Mouse (Mus musculus): ENCODE results near the gene Cdcp2. TPM values are rescaled to one million over a fixed set of nuclear protein-coding genes. Genes with fewer than 3 reads are reported as not detected.
"Not testable (repeated sequence)": the region's sequence is repeated elsewhere in the genome, so short reads cannot be mapped to it uniquely, and the experiment has no call there.

The Cdcp2 gene
- polyA plus RNA-seq, 1 experiment from 2014 or later: 0.08 TPM

GRCm38 (mm10) chr4:107098791-107099525, 2.3 kb downstream of the Cdcp2 start:
- H3K4me1 ChIP-seq (ENCODE audit: control insufficient read depth, insufficient read depth, low read depth, low read length): peaks cover 14% of the 10 kb centered on the region
- 66% methylated on average over 17 of the region's 17 CpGs for WGBS
- H3K4me2 ChIP-seq (ENCODE audit: low read length): no peak overlapping the region
- H3K27ac ChIP-seq (ENCODE audit: low read depth, low read length): no peak overlapping the region
- no peaks in the 10 kb centered on the region for H3K9me3 ChIP-seq (ENCODE audit: control insufficient read depth, low read length)
- ATAC-seq: no peak
- H3K27me3 ChIP-seq (replicated peaks; ENCODE audit: control insufficient read depth, insufficient read depth, low read length): no peaks in the 10 kb centered on the region
- no peaks in the 10 kb centered on the region for H3K36me3 ChIP-seq (ENCODE audit: control insufficient read depth, insufficient read depth, low read length)
- H3K4me3 ChIP-seq (ENCODE audit: low read length): no peak overlapping the region
- no peak overlapping the region for H3K9ac ChIP-seq (ENCODE audit: low read depth, low read length)

DNA sequence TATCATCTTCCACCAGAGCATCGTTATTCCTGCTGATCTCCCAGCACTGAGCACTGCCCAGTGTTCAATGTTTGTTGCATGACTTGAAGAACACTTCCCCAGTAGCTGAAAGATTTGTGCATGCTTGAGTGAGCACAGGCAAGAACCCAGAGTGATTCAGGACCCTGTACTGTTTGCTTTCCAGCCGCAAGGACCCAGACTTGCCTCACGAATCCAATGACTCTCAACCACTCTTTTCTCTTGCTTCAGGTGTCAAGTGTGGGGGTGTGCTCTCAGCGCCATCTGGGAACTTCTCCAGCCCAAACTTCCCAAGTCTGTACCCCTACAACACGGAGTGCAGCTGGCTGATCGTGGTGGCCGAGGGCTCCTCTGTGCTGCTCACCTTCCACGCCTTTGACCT, 5.5 kb downstream of the Cdcp2 start:
- Histone ChIP-seq H3K4me1 (ENCODE audit: control insufficient read depth, insufficient read depth, low read depth, low read length) (peaks cover under 1% of the 10 kb centered on the region; the same call in 1 of the 2 replicates), H3K4me3 (ENCODE audit: low read length) (no peak overlapping the region), H3K36me3 (ENCODE audit: control insufficient read depth, insufficient read depth, low read length) (no peaks in the 10 kb centered on the region), H3K27me3 (replicated peaks; ENCODE audit: control insufficient read depth, insufficient read depth, low read length) (no peaks in the 10 kb centered on the region), H3K27ac (ENCODE audit: low read depth, low read length) (no peak overlapping the region), H3K9me3 (ENCODE audit: control insufficient read depth, low read length) (no peaks in the 10 kb centered on the region), H3K9ac (ENCODE audit: low read depth, low read length) (no peak overlapping the region), H3K4me2 (ENCODE audit: low read length) (no peak overlapping the region)
- no peak for ATAC-seq
- WGBS: 76% methylated on average over 8 of the region's 8 CpGs

DNA sequence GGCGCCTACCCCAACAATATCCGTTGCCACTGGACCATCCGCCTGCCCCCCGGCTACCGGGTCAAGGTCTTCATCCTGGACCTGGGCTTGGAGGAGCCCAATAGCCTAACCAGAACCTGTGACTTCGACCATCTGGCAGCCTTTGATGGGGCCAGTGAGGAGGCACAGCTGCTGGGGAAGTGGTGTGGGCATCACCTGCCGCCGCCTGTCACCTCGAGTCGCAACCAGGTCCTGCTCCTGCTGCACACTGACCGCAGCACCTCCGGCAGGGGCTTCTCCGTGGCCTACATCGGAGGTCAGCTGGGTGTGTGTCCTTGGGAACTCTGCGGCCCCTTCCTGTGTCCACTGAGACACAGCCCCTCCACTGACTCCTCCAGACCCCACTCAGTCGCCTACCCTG, 10.1 kb downstream of the Cdcp2 start:
- WGBS: 91% methylated on average over 16 of the region's 16 CpGs
- Histone ChIP-seq H3K36me3 (ENCODE audit: control insufficient read depth, insufficient read depth, low read length) (no peaks in the 10 kb centered on the region), H3K9ac (ENCODE audit: low read depth, low read length) (no peak overlapping the region), H3K27me3 (replicated peaks; ENCODE audit: control insufficient read depth, insufficient read depth, low read length) (no peaks in the 10 kb centered on the region), H3K9me3 (ENCODE audit: control insufficient read depth, low read length) (no peaks in the 10 kb centered on the region), H3K27ac (ENCODE audit: low read depth, low read length) (no peak overlapping the region), H3K4me3 (ENCODE audit: low read length) (no peak overlapping the region), H3K4me2 (ENCODE audit: low read length) (no peak overlapping the region), H3K4me1 (ENCODE audit: control insufficient read depth, insufficient read depth, low read depth, low read length) (peaks cover 5% of the 10 kb centered on the region)
- no peak for ATAC-seq

- Histone ChIP-seq H3K27ac (ENCODE audit: low read depth, low read length) (no peak overlapping the region), H3K4me3 (ENCODE audit: low read length) (no peak overlapping the region), H3K4me1 (ENCODE audit: control insufficient read depth, insufficient read depth, low read depth, low read length) (peaks cover 5% of the 10 kb centered on the region), H3K4me2 (ENCODE audit: low read length) (no peak overlapping the region), H3K9ac (ENCODE audit: low read depth, low read length) (no peak overlapping the region), H3K9me3 (ENCODE audit: control insufficient read depth, low read length) (no peaks in the 10 kb centered on the region), H3K27me3 (replicated peaks; ENCODE audit: control insufficient read depth, insufficient read depth, low read length) (no peaks in the 10 kb centered on the region), H3K36me3 (ENCODE audit: control insufficient read depth, insufficient read depth, low read length) (no peaks in the 10 kb centered on the region)
- ATAC-seq: peak; percentile 76
- 25% methylated on average over 13 of the region's 13 CpGs for WGBS
Observed at GRCm38 (mm10) chr4:107108291-107108731, 11.6 kb downstream of the Cdcp2 start.

DNA sequence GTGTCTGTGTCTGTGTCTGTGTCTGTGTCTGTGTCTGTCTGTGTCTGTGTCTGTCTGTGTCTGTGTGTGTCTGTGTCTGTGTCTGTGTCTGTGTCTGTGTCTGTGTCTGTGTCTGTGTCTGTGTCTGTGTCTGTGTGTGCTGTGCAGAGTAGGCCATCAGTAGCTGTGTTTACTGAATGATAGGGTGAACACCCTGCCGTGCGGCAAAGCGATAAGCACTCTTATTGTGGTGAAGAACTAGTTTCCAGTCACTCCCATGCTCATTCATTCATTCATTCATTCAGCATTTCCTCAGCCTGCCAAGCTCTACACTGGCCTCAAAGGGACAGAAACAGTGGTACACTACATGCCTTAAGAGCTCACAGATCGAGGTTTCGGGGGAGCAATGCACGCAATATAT, 12.5 kb downstream of the Cdcp2 start:
- not testable (repeated sequence) for H3K4me3 ChIP-seq (ENCODE audit: low read length); ATAC-seq; H3K9me3 ChIP-seq (ENCODE audit: control insufficient read depth, low read length); H3K36me3 ChIP-seq (ENCODE audit: control insufficient read depth, insufficient read depth, low read length); H3K27me3 ChIP-seq (replicated peaks; ENCODE audit: control insufficient read depth, insufficient read depth, low read length); H3K4me1 ChIP-seq (ENCODE audit: control insufficient read depth, insufficient read depth, low read depth, low read length); H3K4me2 ChIP-seq (ENCODE audit: low read length); H3K27ac ChIP-seq (ENCODE audit: low read depth, low read length); H3K9ac ChIP-seq (ENCODE audit: low read depth, low read length)
- 98% methylated on average over 6 of the region's 6 CpGs for WGBS

GRCm38 (mm10) chr4:107114278-107114677, 17.6 kb downstream of the Cdcp2 start:
- ATAC-seq: no peak
- no peaks in the 10 kb centered on the region for H3K4me1 ChIP-seq (ENCODE audit: control insufficient read depth, insufficient read depth, low read depth, low read length)
- no peak overlapping the region for H3K9ac ChIP-seq (ENCODE audit: low read depth, low read length)
- no peak overlapping the region for H3K27ac ChIP-seq (ENCODE audit: low read depth, low read length)
- H3K36me3 ChIP-seq (ENCODE audit: control insufficient read depth, insufficient read depth, low read length): no peaks in the 10 kb centered on the region
- no peak overlapping the region for H3K4me2 ChIP-seq (ENCODE audit: low read length)
- H3K4me3 ChIP-seq (ENCODE audit: low read length): no peak overlapping the region
- 62% methylated on average over 8 of the region's 8 CpGs for WGBS
- H3K27me3 ChIP-seq (replicated peaks; ENCODE audit: control insufficient read depth, insufficient read depth, low read length): no peaks in the 10 kb centered on the region
- H3K9me3 ChIP-seq (ENCODE audit: control insufficient read depth, low read length): no peaks in the 10 kb centered on the region

- Histone ChIP-seq H3K4me2 (ENCODE audit: low read length) (no peak overlapping the region), H3K36me3 (ENCODE audit: control insufficient read depth, insufficient read depth, low read length) (no peaks in the 10 kb centered on the region), H3K27ac (ENCODE audit: low read depth, low read length) (no peak overlapping the region), H3K9me3 (ENCODE audit: control insufficient read depth, low read length) (no peaks in the 10 kb centered on the region), H3K4me1 (ENCODE audit: control insufficient read depth, insufficient read depth, low read depth, low read length) (no peaks in the 10 kb centered on the region; the same call in 1 of the 2 replicates), H3K27me3 (replicated peaks; ENCODE audit: control insufficient read depth, insufficient read depth, low read length) (no peaks in the 10 kb centered on the region), H3K9ac (ENCODE audit: low read depth, low read length) (no peak overlapping the region), H3K4me3 (ENCODE audit: low read length) (no peak overlapping the region)
- ATAC-seq: no peak
- WGBS: 76% methylated on average over 2 of the region's 2 CpGs
Observed at GRCm38 (mm10) chr4:107117741-107118385, 21.2 kb downstream of the Cdcp2 start.

DNA sequence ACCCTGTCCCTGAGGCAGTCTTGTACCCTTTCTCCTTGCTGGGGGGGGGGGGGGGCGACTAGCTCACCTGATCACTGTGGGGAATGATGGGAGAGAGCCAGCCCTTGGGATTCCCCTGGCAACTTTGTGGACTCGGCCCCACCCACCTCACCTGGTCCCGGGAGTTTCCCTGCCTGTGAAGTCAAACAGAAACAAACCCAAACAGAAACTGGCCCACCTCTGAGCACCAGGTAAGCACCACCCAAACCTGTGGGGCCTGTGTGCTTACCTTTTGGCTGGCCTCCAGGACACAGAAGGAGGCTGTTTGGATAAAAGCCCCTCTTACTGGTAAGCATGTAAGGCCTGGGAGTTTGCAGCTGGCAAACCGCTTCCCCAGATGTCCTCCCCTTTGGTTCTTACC, 22.4 kb downstream of the Cdcp2 start:
- ATAC-seq: no peak
- Histone ChIP-seq H3K4me2 (ENCODE audit: low read length) (no peak overlapping the region), H3K27me3 (replicated peaks; ENCODE audit: control insufficient read depth, insufficient read depth, low read length) (no peaks in the 10 kb centered on the region), H3K4me1 (ENCODE audit: control insufficient read depth, insufficient read depth, low read depth, low read length) (no peaks in the 10 kb centered on the region; the same call in 1 of the 2 replicates), H3K27ac (ENCODE audit: low read depth, low read length) (no peak overlapping the region), H3K36me3 (ENCODE audit: control insufficient read depth, insufficient read depth, low read length) (no peaks in the 10 kb centered on the region), H3K4me3 (ENCODE audit: low read length) (no peak overlapping the region), H3K9me3 (ENCODE audit: control insufficient read depth, low read length) (no peaks in the 10 kb centered on the region), H3K9ac (ENCODE audit: low read depth, low read length) (no peak overlapping the region)
- 72% methylated on average over 3 of the region's 4 CpGs for WGBS

GRCm38 (mm10) chr4:107120676-107121075, 24.0 kb downstream of the Cdcp2 start:
- Histone ChIP-seq H3K27me3 (replicated peaks; ENCODE audit: control insufficient read depth, insufficient read depth, low read length) (no peaks in the 10 kb centered on the region), H3K36me3 (ENCODE audit: control insufficient read depth, insufficient read depth, low read length) (no peaks in the 10 kb centered on the region), H3K9me3 (ENCODE audit: control insufficient read depth, low read length) (no peaks in the 10 kb centered on the region), H3K4me2 (ENCODE audit: low read length) (no peak overlapping the region), H3K4me1 (ENCODE audit: control insufficient read depth, insufficient read depth, low read depth, low read length) (no peaks in the 10 kb centered on the region; the same call in 1 of the 2 replicates), H3K4me3 (ENCODE audit: low read length) (no peak overlapping the region), H3K27ac (ENCODE audit: low read depth, low read length) (no peak overlapping the region), H3K9ac (ENCODE audit: low read depth, low read length) (no peak overlapping the region; the same call in 1 of the 2 replicates)
- 93% methylated on average over 6 of the region's 6 CpGs for WGBS
- no peak for ATAC-seq

All from hindbrain, embryonic 16.5 days (tissue).